Mouse (Mus musculus) T-helper 1 cell (primary cell): ENCODE measurements around the gene Tgtp1.
"Not testable (repeated sequence)": the region's sequence is repeated elsewhere in the genome, so short reads cannot be mapped to it uniquely, and the experiment has no call there.

Experiments
- in situ Hi-C: fragments of 300-600 bp; cut with MboI, MseI; formaldehyde crosslinking; loops from one replicate; pipeline ENCODE4 v1.15.1; 2025; ENCODE audit warnings: high pct_unique_total_duplicates

The Tgtp1 gene

GRCm38 (mm10) chr11:48994018-48994417 lies at the start of gene Tgtp1:
TSS of gene Tgtp1 (minus strand) at chr11:48994172.
- in situ Hi-C loops = loop anchor here (5.0 kb wide), 1 partner anchor 68 kb away; the partner anchor contains the start of gene Tgtp2

GRCm38 (mm10) chr11:49012074-49012473 lies 18.1 kb upstream of the Tgtp1 start:
- in situ Hi-C loops = not testable (repeated sequence)

- in situ Hi-C loops = loop anchor here (5.0 kb wide), 1 partner anchor 69 kb away; no protein-coding TSS in a partner anchor
These were observed 12.8 kb upstream of the Tgtp1 start for GRCm38 (mm10) chr11:49006785-49007184.

- in situ Hi-C loops = loop anchor here (5.0 kb wide), 1 partner anchor 69 kb away; no protein-coding TSS in a partner anchor
These were observed 12.3 kb upstream of the Tgtp1 start for GRCm38 (mm10) chr11:49006317-49006716.

- in situ Hi-C loops = not testable (repeated sequence)
These were observed 6.4 kb upstream of the Tgtp1 start for GRCm38 (mm10) chr11:49000411-49000810.

GRCm38 (mm10) chr11:48993296-48993695 lies 676 bp downstream of the Tgtp1 start:
- in situ Hi-C loops = loop anchor here (5.0 kb wide), 1 partner anchor 69 kb away; the partner anchor contains the start of gene Tgtp2

- in situ Hi-C loops = loop anchor here (5.0 kb wide), 1 partner anchor 70 kb away; the partner anchor contains the start of gene Tgtp2
These were observed 2.0 kb downstream of the Tgtp1 start, which contains the start of gene Gm12185 for GRCm38 (mm10) chr11:48991740-48992520. TSS of gene Gm12185 (minus strand) at chr11:48992226.

- in situ Hi-C loops = loop anchor here (5.0 kb wide), 1 partner anchor 72 kb away; the partner anchor contains the start of gene Tgtp2
These were observed 4.0 kb downstream of the Tgtp1 start for GRCm38 (mm10) chr11:48989981-48990380.

- in situ Hi-C loops = not testable (repeated sequence)
These were observed 5.8 kb downstream of the Tgtp1 start for GRCm38 (mm10) chr11:48988219-48988618.

GRCm38 (mm10) chr11:48982848-48983247 lies 11.1 kb downstream of the Tgtp1 start:
- in situ Hi-C loops = not testable (repeated sequence)

- in situ Hi-C loops = not testable (repeated sequence)
These were observed 13.9 kb downstream of the Tgtp1 start for GRCm38 (mm10) chr11:48980052-48980451.

- in situ Hi-C loops = loop anchor here (10.0 kb wide), 1 partner anchor 106 kb away; no protein-coding TSS in a partner anchor
These were observed 14.7 kb downstream of the Tgtp1 start, which contains the start of gene 9930111J21Rik1 for GRCm38 (mm10) chr11:48979251-48979650. TSS of gene 9930111J21Rik1 (minus strand) at chr11:48979398.

GRCm38 (mm10) chr11:48978240-48978939 lies 15.6 kb downstream of the Tgtp1 start, which contains the start of gene Olfr56:
TSS of gene Olfr56 (plus strand) at chr11:48978889.
- in situ Hi-C loops = loop anchor here (10.0 kb wide), 1 partner anchor 106 kb away; no protein-coding TSS in a partner anchor

- in situ Hi-C loops = loop anchor here (10.0 kb wide), 1 partner anchor 110 kb away; no protein-coding TSS in a partner anchor
These were observed 19.3 kb downstream of the Tgtp1 start for GRCm38 (mm10) chr11:48974686-48975085.

GRCm38 (mm10) chr11:48946090-48946489 lies 47.9 kb downstream of the Tgtp1 start, which contains the start of gene Psme2b:
TSS of gene Psme2b (minus strand) at chr11:48946190.
- in situ Hi-C loops = not testable (repeated sequence)

GRCm38 (mm10) chr11:48939286-48939685 lies 54.7 kb downstream of the Tgtp1 start:
- in situ Hi-C loops = loop anchor here (5.0 kb wide), 1 partner anchor 68 kb away; no protein-coding TSS in a partner anchor
